Mouse (Mus musculus): ENCODE results near the gene Diaph3.
"Not testable (repeated sequence)": the region's sequence is repeated elsewhere in the genome, so short reads cannot be mapped to it uniquely, and the experiment has no call there.

Diaph3 gene

DNA sequence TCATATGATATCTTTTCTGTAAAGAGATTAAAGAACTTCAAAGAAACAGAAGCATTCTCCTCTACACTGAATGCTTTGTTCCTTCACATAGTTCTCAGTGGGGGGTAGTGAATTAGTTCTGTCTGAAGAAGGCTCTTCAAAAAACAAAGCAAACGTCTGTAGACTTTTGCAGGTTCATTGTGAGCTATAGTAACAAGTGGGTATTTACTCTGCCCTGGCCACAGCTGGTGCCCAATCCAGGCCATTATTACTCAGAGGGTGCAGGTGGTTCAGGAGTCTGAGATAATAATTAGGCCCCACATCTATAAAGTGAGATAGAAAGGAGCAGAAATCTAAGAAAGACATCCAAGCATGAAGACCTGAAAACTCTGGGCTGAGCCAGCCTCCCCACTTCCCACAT, 409.7 kb downstream of the Diaph3 start:
- DNase-seq (ENCODE audit: low spot score): no peak

DNA sequence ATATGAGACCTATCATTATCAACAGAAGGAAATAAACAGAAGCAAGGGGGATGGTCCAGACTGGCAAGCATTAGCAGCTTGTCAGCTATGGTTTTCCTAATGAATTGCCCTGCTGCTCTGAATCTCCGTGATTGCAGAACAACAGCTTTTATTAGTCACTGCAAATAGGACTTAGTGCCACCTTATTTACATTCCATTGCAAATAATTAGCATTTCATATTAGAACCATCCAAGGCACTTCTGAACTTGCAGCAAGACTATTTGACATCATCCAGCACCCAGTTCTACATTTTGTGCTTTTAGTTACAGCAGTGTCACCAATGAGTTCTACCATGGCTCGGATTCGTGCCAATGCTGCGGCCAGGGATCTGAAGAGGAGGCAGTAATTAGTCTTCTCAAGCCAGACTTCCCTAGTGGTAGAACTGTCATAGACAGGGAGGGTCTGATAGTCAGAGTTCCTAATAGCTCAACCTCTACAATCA, 411.4 kb downstream of the Diaph3 start:
- DNase-seq (ENCODE audit: low spot score): no peak

DNA sequence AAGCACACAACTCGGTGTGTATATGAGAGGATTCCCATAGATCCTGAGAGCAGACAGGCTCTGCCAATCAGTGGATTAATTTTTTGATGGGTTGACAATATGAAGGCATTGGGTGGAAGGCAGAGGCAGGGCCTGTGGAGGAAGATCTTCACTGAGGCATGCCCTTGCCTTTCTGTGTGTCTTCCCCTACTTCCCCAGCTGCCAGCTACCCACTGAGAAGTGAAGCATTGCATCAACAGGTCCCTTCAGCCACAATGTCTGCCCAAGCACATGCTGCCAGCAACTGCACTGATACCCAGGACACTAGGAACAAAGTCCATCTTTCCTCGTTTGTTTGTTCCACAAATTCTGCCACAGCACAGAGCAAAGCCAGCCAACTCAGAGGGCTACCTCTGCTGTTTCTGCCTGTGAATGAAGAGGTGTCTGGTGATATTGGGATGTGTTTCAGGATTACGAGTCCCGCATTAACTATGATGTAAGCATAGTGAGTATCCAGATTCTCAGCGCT, 413.4 kb downstream of the Diaph3 start:
- DNase-seq (ENCODE audit: low spot score): no peak

DNA sequence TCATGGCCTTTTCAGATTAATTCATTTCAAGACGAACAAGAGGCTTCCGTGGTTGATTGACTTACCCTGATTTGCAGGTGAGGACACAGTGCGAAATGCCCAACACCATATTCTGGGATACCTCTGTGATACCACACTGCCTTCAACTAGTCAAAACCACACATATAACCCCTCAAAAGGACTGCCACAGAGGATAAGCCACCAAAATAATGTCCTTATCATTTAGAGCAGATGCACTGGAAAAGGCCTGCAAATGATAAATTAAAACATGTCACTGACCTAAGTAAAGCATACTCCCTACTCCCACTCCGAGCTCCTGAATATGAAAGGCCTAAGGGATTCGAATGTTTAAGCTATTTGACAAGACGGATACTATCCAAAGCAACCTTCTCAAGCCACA, 419.3 kb downstream of the Diaph3 start:
- no peak for DNase-seq (ENCODE audit: low spot score)

DNA sequence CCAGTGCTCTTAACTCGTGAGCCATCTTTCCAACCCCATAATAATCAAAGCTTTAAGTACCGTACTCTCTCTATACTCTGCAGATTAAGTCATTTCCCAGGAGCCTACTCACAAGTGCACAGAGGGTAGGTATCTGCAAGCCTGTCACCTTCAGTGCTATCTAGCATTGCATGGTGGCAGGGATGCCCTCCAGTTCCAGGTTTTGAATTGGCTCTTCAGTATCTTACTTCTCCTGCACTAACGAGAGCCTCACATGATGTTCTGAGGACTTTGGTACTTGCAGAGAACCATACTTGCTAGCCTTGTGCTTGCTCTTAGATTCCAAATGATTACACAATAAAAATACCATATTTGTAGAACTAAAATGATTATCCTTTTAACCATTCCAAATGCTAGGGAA, 420.0 kb downstream of the Diaph3 start:
- DNase-seq (ENCODE audit: low spot score): no peak

DNA sequence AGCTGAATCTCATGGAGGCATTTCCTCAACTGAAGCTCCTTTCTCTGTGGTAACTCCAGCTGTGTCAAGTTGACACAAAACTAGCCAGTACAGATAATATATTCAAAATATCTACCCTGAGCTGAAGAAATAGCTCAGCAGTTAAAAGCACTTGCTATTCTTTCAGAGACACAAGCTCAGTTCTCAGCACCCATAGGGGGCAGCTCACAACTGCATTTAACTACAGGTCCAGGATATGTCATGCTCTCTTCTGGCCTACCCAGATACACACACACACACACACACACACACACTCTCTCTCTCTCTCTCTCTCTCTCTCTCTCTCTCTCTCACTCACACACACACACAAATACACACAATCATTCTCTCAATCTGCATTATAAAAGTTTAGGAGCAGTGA, 420.6 kb downstream of the Diaph3 start:
- not testable (repeated sequence) for DNase-seq (ENCODE audit: low spot score)

DNA sequence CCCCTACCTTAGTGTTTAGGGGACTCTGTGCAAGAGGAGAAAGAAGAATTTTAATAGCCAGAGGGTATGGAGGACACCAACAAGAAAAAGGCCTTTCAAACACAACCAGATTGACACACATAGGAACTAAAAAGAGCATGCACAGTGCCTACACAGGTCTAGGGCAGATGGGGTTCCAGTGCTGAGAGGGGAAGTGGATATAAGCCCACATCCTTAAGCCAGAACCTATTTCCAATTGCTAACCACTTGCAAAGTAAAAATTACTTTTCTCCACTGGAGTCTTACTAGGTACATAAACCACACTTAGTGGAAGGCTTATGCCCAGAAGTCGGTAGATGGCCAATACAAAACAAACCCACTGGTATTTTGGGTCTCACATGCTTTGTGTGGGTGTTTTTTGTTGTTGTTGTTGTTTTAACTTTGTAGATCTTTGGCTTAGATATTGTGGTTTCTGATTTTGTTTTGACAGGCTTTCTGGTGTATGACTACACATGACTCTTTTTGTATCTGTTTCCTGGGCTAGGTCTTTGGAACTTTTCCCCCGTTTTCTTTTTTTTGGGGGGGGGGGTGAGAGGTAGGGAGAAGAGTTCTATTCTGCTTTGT, 426.8 kb downstream of the Diaph3 start:
- DNase-seq (ENCODE audit: low spot score): no peak

DNA sequence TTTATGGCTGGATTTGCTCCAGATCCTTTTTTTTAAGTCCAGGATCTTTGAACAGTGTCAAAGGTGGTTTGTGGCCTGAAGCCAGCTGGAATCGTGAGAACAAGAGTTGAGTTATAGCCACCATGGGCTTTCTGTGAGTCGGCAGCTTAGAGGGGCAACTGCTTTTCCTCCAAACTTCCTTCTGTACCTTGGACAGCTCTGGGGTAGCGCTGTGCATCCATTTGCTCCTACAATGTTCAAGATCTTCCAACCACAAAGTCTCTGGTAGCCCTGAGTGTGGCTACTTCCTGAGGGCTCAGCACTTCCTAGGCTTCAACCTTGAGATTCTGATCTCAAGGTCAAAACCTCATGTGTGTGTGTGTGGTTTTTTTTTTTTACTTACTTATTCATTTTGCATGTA, 437.0 kb downstream of the Diaph3 start:
- no peak for DNase-seq (ENCODE audit: low spot score)

DNA sequence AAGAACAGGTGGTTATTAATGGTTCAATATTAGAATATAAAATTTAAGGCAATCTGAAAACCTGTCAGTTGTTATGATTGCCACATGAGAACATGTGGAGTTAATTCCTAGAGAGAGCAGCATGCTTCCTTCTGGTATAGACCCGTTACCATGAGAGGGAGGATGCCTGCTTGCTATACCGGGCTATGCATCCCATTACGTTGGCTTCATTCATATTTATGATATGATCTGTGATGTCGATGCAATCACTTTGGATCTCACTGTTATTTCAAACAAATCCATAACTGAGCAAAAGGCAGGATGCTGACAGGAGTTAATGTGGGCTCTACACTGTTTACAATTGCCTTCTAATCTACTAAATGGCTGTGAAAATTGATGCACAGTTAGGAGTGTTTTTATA, 439.9 kb downstream of the Diaph3 start:
- no peak for DNase-seq (ENCODE audit: low spot score)

DNA sequence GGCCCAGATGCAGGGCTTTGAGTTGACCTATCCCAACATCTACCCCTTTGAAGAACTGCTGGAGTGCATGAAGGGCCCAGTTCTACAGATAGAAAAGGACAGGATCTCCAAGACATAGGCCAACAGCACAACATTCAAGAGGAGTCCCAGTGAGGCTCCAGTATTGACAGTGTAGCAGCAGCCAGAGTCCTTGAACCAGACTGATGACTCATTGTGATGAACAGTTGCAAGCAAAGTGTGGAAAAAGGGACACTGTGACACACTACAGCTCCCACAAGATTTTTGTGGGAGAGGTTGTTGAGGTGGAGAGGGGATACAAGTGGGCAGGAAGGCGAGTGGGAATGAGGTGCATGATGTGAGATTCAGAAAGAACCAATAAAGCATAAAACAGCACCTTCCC, 443.1 kb downstream of the Diaph3 start:
- DNase-seq (ENCODE audit: low spot score): no peak

DNA sequence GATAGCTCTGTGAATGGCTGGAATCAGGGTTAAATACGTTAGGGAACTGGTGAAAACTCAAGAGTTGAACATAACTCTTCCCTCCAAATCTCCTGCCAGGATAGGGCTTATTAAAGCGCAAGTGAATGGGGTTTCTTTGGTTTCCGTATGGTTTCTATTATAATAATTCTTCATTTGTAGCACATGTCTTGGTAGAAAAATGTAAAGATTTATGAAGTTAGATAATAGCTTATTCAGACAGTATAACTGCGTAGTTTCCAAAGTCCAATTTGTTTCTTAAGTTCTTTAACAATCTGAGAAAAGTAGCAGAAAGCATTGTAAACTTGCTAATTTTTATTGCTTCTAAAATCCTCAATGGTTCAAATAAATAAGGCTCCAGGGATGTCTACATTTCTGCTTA, 448.3 kb downstream of the Diaph3 start:
- no peak for DNase-seq (ENCODE audit: low spot score)

DNA sequence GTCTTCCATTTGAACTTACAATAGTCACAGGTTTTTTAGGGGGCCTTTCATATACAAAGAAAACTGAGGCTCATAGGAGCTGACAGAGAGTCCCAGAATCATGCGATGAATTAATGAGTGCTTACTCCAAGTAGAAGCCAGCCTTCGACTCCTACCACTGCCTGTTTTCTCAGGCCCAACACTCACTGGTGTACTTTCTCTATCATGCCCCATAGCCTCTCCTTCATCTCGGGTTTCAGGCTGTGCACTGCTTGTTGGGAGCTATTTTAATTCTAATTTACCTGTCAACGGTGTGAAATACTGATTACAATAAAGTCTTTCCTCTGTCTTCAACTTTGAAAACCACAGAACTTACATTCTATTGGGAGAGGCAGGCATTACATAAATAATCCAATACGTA, 449.7 kb downstream of the Diaph3 start:
- DNase-seq (ENCODE audit: low spot score): no peak

DNA sequence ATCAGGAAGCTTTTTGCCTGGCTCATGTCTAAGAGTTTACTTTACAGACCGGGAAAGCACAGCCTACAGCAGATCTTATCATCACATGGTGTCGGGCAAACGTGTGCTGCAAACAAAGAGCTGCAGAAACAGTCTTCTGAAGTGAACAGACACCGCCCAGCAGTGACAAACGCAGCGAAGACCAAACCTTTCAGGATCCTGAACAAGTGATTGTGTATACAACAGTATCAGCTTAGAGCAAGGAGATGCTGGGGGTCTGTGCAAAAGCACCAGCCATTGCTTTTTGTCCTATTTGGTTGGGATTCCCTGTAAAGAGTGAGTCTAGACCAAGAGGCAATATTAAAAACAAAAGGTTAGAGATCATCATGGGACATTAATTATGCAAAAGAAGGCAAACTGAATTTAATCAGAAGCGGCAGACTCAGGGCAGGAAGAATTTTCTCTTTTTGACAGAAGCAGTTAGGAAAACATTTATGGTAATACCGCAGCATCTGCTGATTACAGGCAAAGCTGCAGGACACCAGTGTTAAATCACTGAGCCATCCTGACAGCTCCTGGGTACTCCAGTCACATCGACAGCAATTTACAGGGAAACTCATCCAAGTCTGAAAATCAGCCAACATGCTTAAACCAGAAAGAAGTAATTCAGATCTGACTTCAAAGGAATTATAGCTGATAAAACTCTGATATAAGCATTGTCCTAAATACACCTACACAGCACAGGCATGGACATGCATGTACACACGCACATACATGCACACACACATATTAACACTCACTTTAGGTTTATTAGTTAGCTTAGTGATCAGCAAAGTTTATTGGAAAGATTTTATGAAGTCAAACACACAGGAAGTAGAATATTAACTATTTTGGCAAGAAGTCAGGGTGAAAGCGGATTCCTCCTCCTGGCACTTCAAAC, 456.2 kb downstream of the Diaph3 start:
- DNase-seq (ENCODE audit: low spot score): no peak

DNA sequence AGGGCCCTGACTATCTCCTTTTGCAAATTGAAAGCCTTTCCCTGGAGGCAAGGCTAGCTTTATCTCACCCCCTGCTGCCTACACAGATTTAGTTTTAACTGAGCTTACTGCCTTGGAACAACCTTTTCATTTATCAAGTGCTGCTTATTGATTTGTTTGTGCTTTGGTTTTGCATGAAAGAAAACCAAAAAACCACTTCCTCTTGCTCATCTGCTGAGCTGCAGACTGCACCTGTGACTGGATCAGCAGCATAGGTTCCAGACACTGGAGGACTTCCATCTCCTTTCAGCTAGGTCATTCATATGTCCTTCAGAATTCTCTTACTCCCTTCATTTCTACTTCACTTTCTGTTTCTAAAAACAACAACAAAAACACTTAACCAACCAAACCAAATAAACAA, 459.1 kb downstream of the Diaph3 start:
- no peak for DNase-seq (ENCODE audit: low spot score)

DNA sequence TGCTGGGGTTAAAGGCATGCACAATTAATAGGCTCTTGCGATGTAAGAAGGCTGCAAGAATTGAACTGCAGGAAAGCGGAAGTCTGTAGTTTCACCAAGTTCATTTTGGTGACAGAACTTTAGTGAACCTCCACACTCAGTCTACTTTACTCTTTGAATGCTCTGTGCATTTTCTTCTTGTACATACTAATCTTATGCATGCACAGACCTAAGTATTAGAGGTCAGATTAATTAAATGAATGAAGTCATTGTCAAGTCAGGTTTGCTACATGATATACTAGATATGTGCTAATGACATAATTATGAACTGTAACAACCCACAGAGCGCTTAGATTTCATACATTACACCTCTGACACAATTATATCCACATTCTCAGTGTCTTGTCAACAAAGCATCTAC, 462.0 kb downstream of the Diaph3 start:
- DNase-seq (ENCODE audit: low spot score): no peak

DNA sequence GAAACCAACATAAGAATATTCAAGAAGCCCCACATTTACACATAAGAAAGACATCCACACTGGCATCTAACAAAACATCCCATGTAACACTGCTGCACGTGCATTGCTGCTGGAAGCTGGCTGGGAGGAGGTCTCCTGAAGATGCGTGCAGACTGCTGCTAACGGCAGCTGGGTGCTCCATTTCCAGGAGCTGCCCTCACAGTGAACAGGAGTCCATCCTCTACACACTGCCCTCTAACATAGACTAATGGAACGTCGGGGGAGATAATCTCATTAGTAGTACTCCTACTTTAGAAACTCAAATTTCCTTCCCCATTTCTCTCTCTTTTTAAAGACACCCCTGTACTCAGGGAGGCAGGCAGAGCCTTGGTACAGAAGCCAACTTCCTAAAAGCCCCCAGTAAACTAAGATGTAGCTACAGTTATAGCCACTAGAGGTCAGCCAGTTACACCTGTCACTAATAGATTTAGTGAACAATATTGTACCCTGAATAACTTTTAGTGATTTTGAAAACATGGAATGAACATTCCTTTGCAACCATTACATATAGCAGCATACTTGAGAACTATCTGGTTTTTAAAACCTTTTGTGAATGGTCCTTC, 462.8 kb downstream of the Diaph3 start:
- no peak for DNase-seq (ENCODE audit: low spot score)

DNA sequence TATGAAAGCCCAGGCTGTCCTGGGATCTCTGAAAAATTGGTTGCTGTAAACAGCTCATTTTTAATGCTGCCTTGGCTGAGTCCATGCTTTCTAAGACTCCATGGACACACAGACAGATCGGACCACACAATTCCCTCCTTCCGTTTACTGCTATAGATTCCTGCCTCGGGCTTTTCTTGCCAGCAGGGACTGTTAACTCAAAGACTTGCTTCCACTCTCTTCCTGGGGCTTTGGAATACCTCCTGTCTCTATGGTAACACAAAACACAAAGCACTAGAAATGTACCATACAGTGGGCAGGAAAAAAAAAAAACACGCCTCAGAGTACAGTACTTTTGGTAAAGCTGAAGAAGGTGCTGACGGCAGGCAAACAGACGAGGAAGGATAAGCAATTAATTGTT, 464.0 kb downstream of the Diaph3 start:
- DNase-seq (ENCODE audit: low spot score): no peak

DNA sequence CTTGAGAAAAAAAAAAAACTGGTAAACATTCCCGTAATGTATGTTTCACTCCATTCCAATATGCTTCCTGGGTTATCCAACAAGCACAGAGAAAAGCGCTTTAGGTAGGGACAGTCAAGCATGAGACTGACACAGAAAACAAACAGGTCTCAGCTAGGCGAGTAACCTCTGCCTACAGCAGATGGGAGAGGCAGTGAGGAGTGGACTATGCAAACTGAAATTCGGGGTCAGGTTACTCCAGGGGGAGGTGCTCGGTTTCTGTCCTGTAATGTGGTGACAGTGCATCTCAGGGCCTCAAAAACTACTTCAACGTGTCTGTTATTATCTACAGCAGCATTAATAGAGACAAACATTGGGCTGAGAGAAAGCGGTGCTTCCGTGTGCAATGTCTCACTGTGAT, 465.7 kb downstream of the Diaph3 start:
- no peak for DNase-seq (ENCODE audit: low spot score)

DNA sequence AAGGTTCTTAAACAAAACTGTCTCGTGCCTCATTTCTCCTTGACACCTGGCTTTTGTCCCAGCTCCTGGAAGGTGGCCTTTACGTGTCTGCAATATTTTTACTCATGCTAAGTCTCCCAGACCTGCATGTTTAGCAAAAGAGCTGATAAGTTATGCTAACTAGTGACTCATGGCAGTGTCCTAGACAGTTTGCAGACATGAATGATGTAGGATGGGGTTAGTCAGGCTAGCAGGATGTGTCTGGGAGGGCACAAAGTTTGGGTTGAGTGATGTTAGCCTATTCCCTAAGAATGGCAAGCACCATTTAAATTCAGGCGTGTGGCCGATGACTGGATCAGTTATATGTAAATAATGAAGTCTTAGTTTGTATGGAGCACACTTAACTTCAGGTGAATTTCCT, 478.2 kb downstream of the Diaph3 start:
- DNase-seq (ENCODE audit: low spot score): no peak

DNA sequence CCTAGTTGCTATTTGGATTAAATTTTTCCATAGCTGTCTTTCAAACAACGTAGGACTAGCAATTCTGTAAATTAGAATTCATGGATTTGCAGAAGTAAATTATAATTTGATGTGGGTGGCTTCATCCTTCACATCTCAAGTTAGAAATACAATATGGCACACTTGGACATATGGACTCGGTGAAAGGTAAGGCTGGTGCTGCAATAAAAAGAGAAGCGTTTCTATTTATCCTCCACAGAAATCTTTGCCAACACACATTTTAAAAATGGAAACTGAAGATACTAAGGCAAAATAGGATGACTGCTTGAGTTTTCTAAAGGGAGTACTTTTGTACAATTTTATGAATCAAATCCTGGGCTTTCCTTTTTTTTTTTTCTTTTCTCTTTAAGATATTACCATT, 480.5 kb downstream of the Diaph3 start:
- DNase-seq (ENCODE audit: low spot score): no peak

DNA sequence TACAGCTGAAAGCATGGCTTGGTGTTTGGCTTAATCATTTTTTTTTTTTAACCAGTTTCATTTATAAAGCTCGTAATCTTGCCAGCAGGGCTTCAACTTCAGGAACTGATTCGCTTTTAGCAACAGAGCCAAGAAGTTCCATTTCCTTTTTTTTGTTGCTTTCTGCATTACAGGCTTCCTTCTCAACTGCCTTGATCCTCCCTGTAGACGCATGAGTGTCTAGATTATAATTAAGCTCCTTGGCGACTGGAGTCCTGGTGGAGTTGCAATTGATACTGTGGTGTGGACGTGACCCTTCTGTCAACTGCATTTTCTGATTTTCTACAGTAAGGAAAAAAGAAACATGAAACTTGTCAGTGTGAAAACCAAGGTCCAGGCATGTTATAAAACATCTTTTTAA, 484.8 kb downstream of the Diaph3 start:
- no peak for DNase-seq (ENCODE audit: low spot score)

DNA sequence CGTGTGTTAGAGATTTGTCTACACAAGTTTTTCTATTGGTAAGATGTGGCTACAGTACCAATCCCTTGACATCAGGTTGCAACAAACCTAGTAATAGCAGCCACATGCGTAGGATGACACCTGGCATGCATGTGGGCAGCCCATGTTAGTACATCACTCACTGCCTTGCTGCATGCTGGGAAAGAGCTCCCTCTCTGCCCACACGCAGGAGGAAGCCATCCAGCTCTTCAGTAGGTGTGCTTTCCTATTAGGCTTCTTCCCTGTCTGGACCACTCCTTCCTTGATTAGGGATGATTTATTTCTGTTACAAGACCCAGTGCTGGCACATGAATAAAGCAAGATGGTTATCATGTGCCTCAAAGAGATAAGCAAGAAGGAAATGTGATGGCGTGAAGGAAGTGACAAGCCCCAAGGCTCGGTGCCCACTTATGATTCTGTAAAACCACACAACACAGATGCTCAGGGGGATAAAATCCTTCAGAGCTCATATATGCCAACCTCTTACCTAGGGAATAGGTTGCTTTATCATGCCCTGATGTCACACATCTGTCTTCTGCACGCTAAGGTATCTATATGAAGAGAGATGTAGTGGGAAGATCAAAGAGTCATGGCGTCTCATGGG, 494.4 kb downstream of the Diaph3 start:
- DNase-seq (ENCODE audit: low spot score): no peak

DNA sequence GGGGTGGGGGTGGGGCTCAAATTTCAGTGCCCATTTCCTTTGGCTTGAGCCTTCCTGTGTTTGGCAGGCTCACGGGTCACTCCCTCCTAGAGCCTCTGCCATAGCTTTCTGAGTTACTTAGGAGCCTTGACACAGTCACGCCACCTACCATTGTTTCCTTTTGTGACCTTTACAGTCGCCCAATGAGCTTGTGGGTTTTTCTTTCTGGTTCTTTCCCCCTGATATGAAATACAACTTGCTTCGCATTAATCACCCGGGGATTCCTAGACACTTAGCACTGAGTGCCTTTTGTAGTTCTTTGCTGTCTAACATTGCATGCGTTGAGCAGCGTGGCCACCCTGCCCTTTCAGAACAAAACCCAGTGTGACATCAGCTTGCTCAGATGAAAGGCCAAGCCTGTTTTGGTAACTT, 498.2 kb downstream of the Diaph3 start:
- DNase-seq (ENCODE audit: low spot score): no peak
